Mouse (Mus musculus): Measurements from ENCODE around the gene Psme1. TPM values are rescaled to one million over a fixed set of nuclear protein-coding genes. Genes with fewer than 3 reads are reported as not detected.
A peak's percentile ranks its signal among the peaks of the same experiment; 100 is the strongest.

The Psme1 gene
- polyA plus RNA-seq, 1 experiment: 382 TPM

DNA sequence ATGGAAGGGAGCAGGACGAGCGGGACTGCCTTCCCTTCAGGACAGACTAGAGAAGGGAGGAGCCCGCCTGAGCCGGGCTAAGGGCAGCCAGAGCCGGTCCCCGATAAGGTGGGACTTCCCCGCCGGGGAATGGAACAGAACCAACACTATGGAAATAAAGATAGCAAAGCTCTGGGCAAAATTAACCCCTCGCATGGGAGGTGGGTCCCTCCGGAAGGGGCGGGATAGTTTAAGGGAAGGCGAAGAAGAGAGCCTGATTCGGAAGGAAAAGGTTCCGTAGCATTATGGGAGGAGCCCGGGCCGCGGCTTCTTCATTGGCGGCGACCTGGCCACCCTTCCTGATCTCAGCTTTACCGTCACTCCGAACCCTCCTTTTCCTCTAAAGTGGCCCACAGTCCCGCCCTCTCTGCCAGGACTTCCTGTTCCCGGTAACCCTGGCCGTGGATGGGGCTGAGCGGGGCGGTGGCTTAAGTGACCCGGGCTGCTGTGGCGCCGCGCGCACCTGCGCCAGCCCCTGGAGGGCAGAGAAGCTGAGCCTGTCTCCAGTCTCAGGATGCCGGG lies 13.5 kb downstream of the Psme1 start, which contains the start of gene Rnf31:
Gene Rnf31 (plus strand): TSS at position 378 of the 561 bp plus-strand sequence.
- TF ChIP-seq POLR2A (IDR thresholded peaks at IDR 0.05; ENCODE audit: borderline replicate concordance, low read depth, low read length): no peak
- TF ChIP-seq CTCF (IDR thresholded peaks at IDR 0.05; ENCODE audit: low read depth, low read length): no peak
- Histone ChIP-seq H3K4me3 (ENCODE audit: insufficient read depth, low read length) (peak within 1 kb of the TSS; percentile 94), H3K4me1 (ENCODE audit: control insufficient read depth, insufficient read depth, low read length) (peaks cover 2% of the 10 kb centered on the region), H3K27ac (ENCODE audit: insufficient read depth, low read depth, low read length) (peak within 1 kb of the TSS; percentile 95)

- H3K27ac ChIP-seq (ENCODE audit: insufficient read depth, low read depth, low read length): no peak overlapping the region
- H3K4me1 ChIP-seq (ENCODE audit: control insufficient read depth, insufficient read depth, low read length): peaks cover 2% of the 10 kb centered on the region
- peak overlapping the region; percentile 78 for H3K4me3 ChIP-seq (ENCODE audit: insufficient read depth, low read length)
- TF ChIP-seq POLR2A (IDR thresholded peaks at IDR 0.05; ENCODE audit: borderline replicate concordance, low read depth, low read length): no peak
- TF ChIP-seq CTCF (IDR thresholded peaks at IDR 0.05; ENCODE audit: low read depth, low read length): no peak
Measured at GRCm38 (mm10) chr14:55592226-55592625, 14.3 kb downstream of the Psme1 start.

DNA sequence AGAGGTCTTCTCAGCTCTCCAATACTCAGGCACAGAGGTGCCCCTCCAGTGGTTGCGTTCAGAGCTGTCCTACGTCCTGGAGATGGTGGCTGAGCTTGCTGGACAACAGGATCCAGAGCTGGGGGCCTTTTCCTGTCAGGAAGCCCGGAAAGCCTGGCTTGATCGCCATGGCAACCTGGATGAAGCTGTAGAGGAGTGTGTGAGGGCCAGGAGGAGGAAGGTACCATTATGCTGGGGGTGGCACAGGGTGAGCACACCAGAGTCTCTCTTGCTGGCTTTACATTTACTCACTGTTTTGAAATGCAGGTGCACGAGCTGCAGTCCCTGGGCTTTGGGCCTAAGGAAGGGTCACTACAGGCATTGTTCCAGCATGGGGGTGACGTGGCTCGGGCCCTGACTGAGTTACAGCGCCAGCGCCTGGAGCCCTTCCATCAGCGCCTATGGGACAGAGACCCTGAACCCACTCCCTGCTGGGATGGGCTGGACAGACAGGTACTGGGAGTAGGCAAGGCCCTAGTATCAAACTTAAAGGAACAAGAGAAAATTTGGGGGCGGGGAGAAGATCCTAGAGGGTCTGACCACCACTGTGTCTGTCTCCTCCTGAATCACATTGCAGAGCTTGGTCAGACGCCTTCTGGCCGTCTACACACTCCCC lies 18.2 kb downstream of the Psme1 start:
- H3K4me1 ChIP-seq (ENCODE audit: control insufficient read depth, insufficient read depth, low read length): peaks cover 2% of the 10 kb centered on the region
- no peak overlapping the region for H3K27ac ChIP-seq (ENCODE audit: insufficient read depth, low read depth, low read length)
- H3K4me3 ChIP-seq (ENCODE audit: insufficient read depth, low read length): no peak overlapping the region
- TF ChIP-seq CTCF (IDR thresholded peaks at IDR 0.05; ENCODE audit: low read depth, low read length) (no peak), POLR2A (IDR thresholded peaks at IDR 0.05; ENCODE audit: borderline replicate concordance, low read depth, low read length) (no peak)

GRCm38 (mm10) chr14:55598521-55599390 lies 20.8 kb downstream of the Psme1 start:
- TF ChIP-seq CTCF (IDR thresholded peaks at IDR 0.05; ENCODE audit: low read depth, low read length) (no peak), POLR2A (IDR thresholded peaks at IDR 0.05; ENCODE audit: borderline replicate concordance, low read depth, low read length) (no peak)
- H3K27ac ChIP-seq (ENCODE audit: insufficient read depth, low read depth, low read length): no peak overlapping the region
- no peaks in the 10 kb centered on the region for H3K4me1 ChIP-seq (ENCODE audit: control insufficient read depth, insufficient read depth, low read length)
- no peak overlapping the region for H3K4me3 ChIP-seq (ENCODE audit: insufficient read depth, low read length)

DNA sequence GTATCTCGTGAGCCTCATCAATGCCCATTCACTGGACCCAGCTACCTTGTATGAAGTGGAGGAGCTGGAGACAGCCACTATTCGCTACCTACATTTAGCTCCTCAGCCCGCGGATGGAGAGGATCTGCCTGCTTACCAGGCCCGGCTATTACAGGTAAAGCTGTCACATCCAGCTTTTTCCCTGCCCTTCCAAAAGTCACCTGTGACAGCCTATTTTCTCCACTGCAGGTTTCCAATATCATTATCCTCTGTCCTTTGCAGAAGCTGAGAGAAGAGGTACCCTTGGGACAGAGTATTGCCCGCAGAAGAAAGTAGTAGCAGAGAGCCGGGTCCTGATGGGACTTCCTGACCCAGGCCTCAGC lies 25.3 kb downstream of the Psme1 start, which contains the start of gene Irf9:
Gene Irf9 (plus strand): TSS at position 301 of the 362 bp plus-strand sequence.
- TF ChIP-seq CTCF (IDR thresholded peaks at IDR 0.05; ENCODE audit: low read depth, low read length) (no peak), POLR2A (IDR thresholded peaks at IDR 0.05; ENCODE audit: borderline replicate concordance, low read depth, low read length) (no peak)
- Histone ChIP-seq H3K4me3 (ENCODE audit: insufficient read depth, low read length) (peak within 1 kb of the TSS; percentile 76), H3K27ac (ENCODE audit: insufficient read depth, low read depth, low read length) (peak within 1 kb of the TSS; percentile 93), H3K4me1 (ENCODE audit: control insufficient read depth, insufficient read depth, low read length) (peaks cover 6% of the 10 kb centered on the region; the same call in 1 of the 2 replicates)

- H3K4me3 ChIP-seq (ENCODE audit: insufficient read depth, low read length): peak overlapping the region; percentile 76
- TF ChIP-seq POLR2A (IDR thresholded peaks at IDR 0.05; ENCODE audit: borderline replicate concordance, low read depth, low read length) (peak; percentile 33; the same call in 1 of the 2 replicates), CTCF (IDR thresholded peaks at IDR 0.05; ENCODE audit: low read depth, low read length) (peak; percentile 25)
- peaks cover 6% of the 10 kb centered on the region; the same call in 1 of the 2 replicates for H3K4me1 ChIP-seq (ENCODE audit: control insufficient read depth, insufficient read depth, low read length)
- peak overlapping the region; percentile 93 for H3K27ac ChIP-seq (ENCODE audit: insufficient read depth, low read depth, low read length)
Measured at GRCm38 (mm10) chr14:55603633-55604576, 26.0 kb downstream of the Psme1 start.

DNA sequence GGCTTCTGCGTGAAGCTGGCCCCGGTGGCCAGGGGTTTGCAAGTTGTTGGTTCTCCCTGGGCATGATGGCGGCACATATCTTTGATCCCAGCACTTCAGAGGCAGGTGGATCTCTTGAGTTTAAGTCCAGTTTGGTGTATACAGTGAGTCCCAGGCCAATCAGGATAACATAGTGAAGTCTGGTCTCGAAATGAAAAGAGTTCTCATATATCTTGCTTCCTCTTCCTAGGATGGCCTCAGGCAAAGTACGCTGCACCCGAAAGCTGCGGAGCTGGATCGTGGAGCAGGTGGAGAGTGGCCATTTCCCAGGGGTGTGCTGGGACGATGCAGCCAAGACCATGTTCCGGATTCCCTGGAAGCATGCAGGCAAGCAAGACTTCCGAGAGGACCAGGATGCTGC lies 26.9 kb downstream of the Psme1 start:
- no peak for TF ChIP-seq CTCF (IDR thresholded peaks at IDR 0.05; ENCODE audit: low read depth, low read length)
- H3K4me1 ChIP-seq (ENCODE audit: control insufficient read depth, insufficient read depth, low read length): peaks cover 6% of the 10 kb centered on the region; the same call in 1 of the 2 replicates
- H3K4me3 ChIP-seq (ENCODE audit: insufficient read depth, low read length): peak overlapping the region; percentile 76
- H3K27ac ChIP-seq (ENCODE audit: insufficient read depth, low read depth, low read length): peak overlapping the region; percentile 93

- H3K27ac ChIP-seq (ENCODE audit: insufficient read depth, low read depth, low read length): no peak overlapping the region
- TF ChIP-seq POLR2A (IDR thresholded peaks at IDR 0.05; ENCODE audit: borderline replicate concordance, low read depth, low read length) (no peak), CTCF (IDR thresholded peaks at IDR 0.05; ENCODE audit: low read depth, low read length) (no peak)
- H3K4me1 ChIP-seq (ENCODE audit: control insufficient read depth, insufficient read depth, low read length): peaks cover 6% of the 10 kb centered on the region; the same call in 1 of the 2 replicates
- H3K4me3 ChIP-seq (ENCODE audit: insufficient read depth, low read length): no peak overlapping the region
Measured at GRCm38 (mm10) chr14:55605743-55606459, 28.0 kb downstream of the Psme1 start.

Data from bone marrow macrophage, adult 2 months (primary cell).